Mouse (Mus musculus): Measurements from ENCODE around the gene Mindy4.

DNA sequence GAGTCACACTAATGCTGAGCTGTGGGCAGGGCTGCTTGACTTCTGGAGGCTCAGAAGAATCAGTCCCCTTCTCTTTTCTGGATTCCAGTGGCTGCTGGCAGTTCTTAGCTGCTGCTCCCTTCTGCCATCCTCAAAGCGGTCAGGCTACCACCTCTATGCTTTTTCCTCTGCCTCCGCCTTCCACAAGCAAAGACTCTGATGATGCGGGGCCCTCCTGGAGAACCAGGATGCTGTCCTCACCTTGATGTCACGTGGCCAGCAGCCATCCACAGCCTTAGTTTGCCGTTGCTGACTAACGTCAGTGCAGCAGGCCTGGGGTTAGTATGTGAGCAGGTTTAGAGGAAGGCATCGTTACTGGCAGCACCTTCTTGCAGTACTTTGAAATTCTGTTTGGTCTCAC lies 28.9 kb downstream of the Mindy4 start:
- TF ChIP-seq CTCF (conservative IDR thresholded peaks at IDR 0.05; ENCODE audit: low read length) (no peak), NANOG (IDR thresholded peaks at IDR 0.05; ENCODE audit: borderline replicate concordance, low read length) (no peak), POU5F1 (IDR thresholded peaks at IDR 0.05; ENCODE audit: borderline replicate concordance, low read length) (no peak)
